8 mouse cellular contexts compared by ENCODE assay signal in the genomic region with DNA sequence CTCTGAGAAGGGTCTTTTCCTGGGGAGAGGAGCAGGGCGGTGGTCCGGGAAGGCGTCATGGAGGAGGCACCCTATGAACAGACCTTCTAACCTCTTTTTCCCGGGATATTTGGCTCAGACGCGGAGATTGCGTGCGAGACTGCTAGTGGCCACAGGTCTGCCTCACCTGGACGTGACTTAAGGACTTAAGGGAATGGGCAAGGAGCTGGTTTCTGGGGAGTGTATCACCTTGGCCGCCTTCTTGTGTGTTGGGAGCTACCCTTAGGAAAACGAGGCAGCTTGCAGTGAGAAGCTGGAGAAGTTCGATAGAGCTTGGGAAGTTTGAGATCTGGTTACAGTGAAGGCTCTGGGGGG. TPM values are rescaled to one million over a fixed set of nuclear protein-coding genes. Genes with fewer than 3 reads are reported as not detected.
DNase-seq lines count a peak whose midpoint lies in the region; ATAC-seq and TF ChIP-seq lines count a peak whose summit lies in the region.

No protein-coding gene starts in this region.

- peak overlapping the region; percentile 82 for H3K4me3 ChIP-seq in neural tube, embryonic 11.5 days (ENCODE audit: low read depth, low read length)
- peak overlapping the region; percentile 88 for H3K4me3 ChIP-seq in forebrain, embryonic 10.5 days
- peak overlapping the region; percentile 78 for H3K4me3 ChIP-seq in limb, embryonic 13.5 days
- peak overlapping the region; percentile 65 for H3K4me3 ChIP-seq in olfactory bulb, adult 2 months (ENCODE audit: insufficient read depth, low read depth, low read length)

- H3K4me2 ChIP-seq in neural tube, embryonic 11.5 days (ENCODE audit: low read depth), result peak overlapping the region; percentile 75
- H3K4me2 ChIP-seq in limb, embryonic 13.5 days (replicated peaks), result peak overlapping the region; percentile 95

- peaks cover 8% of the 10 kb centered on the region; the same call in 1 of the 2 replicates for H3K36me3 ChIP-seq in neural tube, embryonic 11.5 days (ENCODE audit: control insufficient read depth, insufficient read depth, low read length)
- peaks cover 20% of the 10 kb centered on the region for H3K36me3 ChIP-seq in forebrain, embryonic 10.5 days (replicated peaks)
- H3K36me3 ChIP-seq in limb, embryonic 13.5 days, result peaks cover 20% of the 10 kb centered on the region

- peaks cover 19% of the 10 kb centered on the region for H3K4me1 ChIP-seq in neural tube, embryonic 11.5 days (ENCODE audit: control insufficient read depth, insufficient read depth, low read length)
- peaks cover 50% of the 10 kb centered on the region for H3K4me1 ChIP-seq in forebrain, embryonic 10.5 days
- H3K4me1 ChIP-seq in limb, embryonic 13.5 days, result peaks cover 44% of the 10 kb centered on the region
- peaks cover 15% of the 10 kb centered on the region for H3K4me1 ChIP-seq in olfactory bulb, adult 2 months (ENCODE audit: control insufficient read depth, insufficient read depth, low read length)

- no peaks in the 10 kb centered on the region for H3K9me3 ChIP-seq in neural tube, embryonic 11.5 days (ENCODE audit: control insufficient read depth, low read length)
- no peaks in the 10 kb centered on the region for H3K9me3 ChIP-seq in forebrain, embryonic 10.5 days
- H3K9me3 ChIP-seq in limb, embryonic 13.5 days, result no peaks in the 10 kb centered on the region

- no peak for TF ChIP-seq CTCF in olfactory bulb, adult 2 months (IDR thresholded peaks at IDR 0.05; ENCODE audit: insufficient read depth, low read depth, low read length)

- peak overlapping the region; percentile 95 for H3K9ac ChIP-seq in neural tube, embryonic 11.5 days (ENCODE audit: low read length)
- peak overlapping the region; percentile 81 for H3K9ac ChIP-seq in limb, embryonic 13.5 days

- no peak for TF ChIP-seq POLR2A in olfactory bulb, adult 2 months (IDR thresholded peaks at IDR 0.05; ENCODE audit: insufficient read depth, low read depth, low read length)

- WGBS in neural tube, embryonic 11.5 days, result 1% methylated on average over 12 of the region's 12 CpGs
- WGBS in forebrain, embryonic 10.5 days, result 1% methylated on average over 12 of the region's 12 CpGs
- WGBS in limb, embryonic 13.5 days, result under 1% methylated on average over 12 of the region's 12 CpGs
- WGBS in olfactory bulb, adult 2 months, result 9% methylated on average over 12 of the region's 12 CpGs

- H3K27ac ChIP-seq in neural tube, embryonic 11.5 days (ENCODE audit: low read depth, low read length), result no peak overlapping the region
- peak overlapping the region; percentile 99 for H3K27ac ChIP-seq in forebrain, embryonic 10.5 days
- peak overlapping the region; percentile 92 for H3K27ac ChIP-seq in limb, embryonic 13.5 days
- no peak overlapping the region for H3K27ac ChIP-seq in olfactory bulb, adult 2 months (ENCODE audit: insufficient read depth, low read depth, low read length)

- H3K27me3 ChIP-seq in neural tube, embryonic 11.5 days (ENCODE audit: control insufficient read depth, insufficient read depth, low read length), result peaks cover 12% of the 10 kb centered on the region
- H3K27me3 ChIP-seq in forebrain, embryonic 10.5 days (ENCODE audit: poor library complexity, severe bottlenecking), result peaks cover 29% of the 10 kb centered on the region
- H3K27me3 ChIP-seq in limb, embryonic 13.5 days, result 0 out of 2 replicates have a peak, but pooled peaks cover 3% of the 10 kb centered on the region

- no peak; the same call in 1 of the 2 replicates for ATAC-seq in neural tube, embryonic 11.5 days (ENCODE audit: insufficient read depth, low FRiP score, low TSS enrichment)
- ATAC-seq in limb, embryonic 13.5 days (ENCODE audit: low FRiP score, low read depth), result no peak

- no peak for DNase-seq in neural tube, embryonic 11.5 days (ENCODE audit: low spot score)
- no peak for DNase-seq in neural tube, embryonic 10.5 days (ENCODE audit: extremely low spot score, low spot score)
- no peak for DNase-seq in forebrain, embryonic 10.5 days (ENCODE audit: extremely low spot score, low spot score)
- DNase-seq in urinary bladder, postnatal 10 days (ENCODE audit: low spot score), result no peak
- no peak for DNase-seq in thymus, postnatal 4 days
- no peak for DNase-seq in right cerebral cortex, postnatal 14 days

RNA-seq across cellular contexts. Expression of a gene that starts 0.7 kb away (rescaled TPM):
- polyA plus RNA-seq in neural tube, embryonic 11.5 days (2014; fragmentation: Nextera tagmentation; extraction: Ambion mirVana), result 32.4 and 35.8 TPM in 2 replicates
- 31.4 and 37.9 TPM in 2 replicates for polyA plus RNA-seq in forebrain, embryonic 10.5 days (2016; fragmentation: Nextera tagmentation; extraction: Ambion mirVana)
- 70.5 and 71.2 TPM in 2 replicates for polyA plus RNA-seq in limb, embryonic 13.5 days (2015; fragmentation: Nextera tagmentation; extraction: Ambion mirVana)
- not detected in 2 replicates for polyA plus RNA-seq in olfactory bulb, adult 2 months (2012; ENCODE audit: insufficient read depth, insufficient read length, low replicate concordance, missing spikeins)

RNA-seq across cellular contexts. Expression of a gene that starts 0.8 kb away (rescaled TPM):
- 76.9 and 79.2 TPM in 2 replicates for polyA plus RNA-seq in neural tube, embryonic 11.5 days (2014; fragmentation: Nextera tagmentation; extraction: Ambion mirVana)
- polyA plus RNA-seq in forebrain, embryonic 10.5 days (2016; fragmentation: Nextera tagmentation; extraction: Ambion mirVana), result 87.0 and 95.7 TPM in 2 replicates
- polyA plus RNA-seq in limb, embryonic 13.5 days (2015; fragmentation: Nextera tagmentation; extraction: Ambion mirVana), result 63.4 and 64.3 TPM in 2 replicates
- not detected in 2 replicates for polyA plus RNA-seq in olfactory bulb, adult 2 months (2012; ENCODE audit: insufficient read depth, insufficient read length, low replicate concordance, missing spikeins)

RNA-seq across cellular contexts. Expression of a gene that starts 8.6 kb away (rescaled TPM):
- polyA plus RNA-seq in neural tube, embryonic 11.5 days (2014; fragmentation: Nextera tagmentation; extraction: Ambion mirVana), result 44.3 and 52.2 TPM in 2 replicates
- 15.2 and 17.7 TPM in 2 replicates for polyA plus RNA-seq in forebrain, embryonic 10.5 days (2016; fragmentation: Nextera tagmentation; extraction: Ambion mirVana)
- 12.6 and 14.6 TPM in 2 replicates for polyA plus RNA-seq in limb, embryonic 13.5 days (2015; fragmentation: Nextera tagmentation; extraction: Ambion mirVana)
- not detected in 2 replicates for polyA plus RNA-seq in olfactory bulb, adult 2 months (2012; ENCODE audit: insufficient read depth, insufficient read length, low replicate concordance, missing spikeins)

RNA-seq across cellular contexts. Expression of a gene that starts 14.9 kb away (rescaled TPM):
- 2.8 and 6.4 TPM in 2 replicates for polyA plus RNA-seq in neural tube, embryonic 11.5 days (2014; fragmentation: Nextera tagmentation; extraction: Ambion mirVana)
- 6.2 and 7.3 TPM in 2 replicates for polyA plus RNA-seq in forebrain, embryonic 10.5 days (2016; fragmentation: Nextera tagmentation; extraction: Ambion mirVana)
- 13.5 and 14.3 TPM in 2 replicates for polyA plus RNA-seq in limb, embryonic 13.5 days (2015; fragmentation: Nextera tagmentation; extraction: Ambion mirVana)
- not detected in 2 replicates for polyA plus RNA-seq in olfactory bulb, adult 2 months (2012; ENCODE audit: insufficient read depth, insufficient read length, low replicate concordance, missing spikeins)

RNA-seq across cellular contexts. Expression of a gene that starts 20.8 kb away (rescaled TPM):
- 14.8 and 17.6 TPM in 2 replicates for polyA plus RNA-seq in neural tube, embryonic 11.5 days (2014; fragmentation: Nextera tagmentation; extraction: Ambion mirVana)
- 15.9 and 18.2 TPM in 2 replicates for polyA plus RNA-seq in forebrain, embryonic 10.5 days (2016; fragmentation: Nextera tagmentation; extraction: Ambion mirVana)
- polyA plus RNA-seq in limb, embryonic 13.5 days (2015; fragmentation: Nextera tagmentation; extraction: Ambion mirVana), result 13.9 and 14.7 TPM in 2 replicates
- polyA plus RNA-seq in olfactory bulb, adult 2 months (2012; ENCODE audit: insufficient read depth, insufficient read length, low replicate concordance, missing spikeins), result not detected in 2 replicates

Comparison
In these comparisons a context has a peak if more than half of its experiments do, and no peak if none do; other contexts are left out.
1. H3K27ac ChIP-seq: peak in forebrain, embryonic 10.5 days (single experiment) and limb, embryonic 13.5 days (single experiment); none in neural tube, embryonic 11.5 days (single experiment) and olfactory bulb, adult 2 months (single experiment).
2. RNA of a gene that starts 0.7 kb away (polyA plus RNA-seq): 70.5 to 71.2 TPM in limb, embryonic 13.5 days, 32.4 to 35.8 TPM in neural tube, embryonic 11.5 days and 31.4 to 37.9 TPM in forebrain, embryonic 10.5 days; not detected in olfactory bulb, adult 2 months; every median in the first group is over 10 times any median in the second.
3. RNA of a gene that starts 0.8 kb away (polyA plus RNA-seq): 87.0 to 95.7 TPM in forebrain, embryonic 10.5 days, 76.9 to 79.2 TPM in neural tube, embryonic 11.5 days and 63.4 to 64.3 TPM in limb, embryonic 13.5 days; not detected in olfactory bulb, adult 2 months; every median in the first group is over 10 times any median in the second.
4. Peak in every context shown above with its lines, with median percentiles within 50 percentile points of each other: H3K4me3 ChIP-seq.